Mouse (Mus musculus): ENCODE measurements around the gene Rubcn. TPM values are rescaled to one million over a fixed set of nuclear protein-coding genes. Genes with fewer than 3 reads are reported as not detected.
"Not testable (repeated sequence)": the region's sequence is repeated elsewhere in the genome, so short reads cannot be mapped to it uniquely, and the experiment has no call there.

The Rubcn gene
- polyA plus RNA-seq (2014; fragmentation: Nextera tagmentation; extraction: Ambion mirVana) = 10.6 and 11.0 TPM in 2 replicates

DNA sequence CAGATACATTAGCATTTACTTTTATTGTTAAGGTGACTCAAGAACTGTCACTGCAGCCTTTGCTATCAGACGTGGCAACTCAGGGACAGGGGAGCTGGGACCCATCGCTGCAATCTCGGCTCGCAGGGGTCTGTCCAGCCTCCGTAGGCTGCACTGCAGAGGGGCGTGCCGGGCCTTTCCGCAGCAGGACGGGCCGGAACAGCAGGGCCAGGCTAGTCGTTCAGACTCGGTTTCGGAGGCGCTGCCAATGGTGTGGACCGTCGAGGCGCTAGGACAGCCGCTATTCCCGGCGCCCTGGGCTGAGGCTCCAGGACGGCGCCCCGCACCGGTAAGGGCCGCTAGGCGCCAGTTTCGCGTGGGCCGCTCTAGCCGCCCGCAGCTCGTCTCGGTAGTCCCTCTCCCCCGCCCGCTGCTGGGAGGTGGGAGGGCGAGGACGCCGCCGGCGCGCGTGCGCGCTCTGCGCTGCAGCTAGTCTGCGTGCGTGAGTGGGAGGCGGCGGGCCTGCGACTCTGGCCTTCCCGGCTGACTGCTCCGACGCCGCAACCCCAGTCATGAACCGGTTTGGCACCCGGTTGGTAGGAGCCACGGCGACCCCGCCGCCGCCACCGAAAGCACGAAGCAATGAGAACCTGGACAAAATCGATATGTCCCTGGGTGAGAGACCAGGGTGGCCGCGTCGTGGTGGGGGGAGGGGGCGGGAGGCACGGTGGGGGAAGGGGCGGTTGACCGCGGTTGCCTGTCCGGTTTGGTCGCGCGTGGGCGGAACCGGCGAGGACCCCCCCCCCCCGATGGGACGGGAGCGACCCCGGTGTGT, at the start of gene Rubcn, which contains the start of gene Fyttd1:
Gene Rubcn (minus strand): TSS at position 424 of the 814 bp plus-strand sequence.
Gene Fyttd1 (plus strand): TSS at position 158 of the 814 bp plus-strand sequence.
- Histone ChIP-seq H3K4me2 (peak within 1 kb of the TSS; percentile 93), H3K27me3 (replicated peaks; ENCODE audit: control insufficient read depth, insufficient read depth, low read length) (no peaks in the 10 kb centered on the region), H3K9ac (ENCODE audit: low read depth, low read length) (peak within 1 kb of the TSS; percentile 84), H3K4me3 (ENCODE audit: low read depth, low read length) (peak within 1 kb of the TSS; percentile 95), H3K36me3 (ENCODE audit: control insufficient read depth, insufficient read depth, low read length) (no peaks in the 10 kb centered on the region), H3K9me3 (ENCODE audit: control insufficient read depth, low read length) (no peaks in the 10 kb centered on the region), H3K4me1 (replicated peaks; ENCODE audit: control insufficient read depth, insufficient read depth, low read length) (peaks cover 9% of the 10 kb centered on the region), H3K27ac (ENCODE audit: low read depth, low read length) (peak within 1 kb of the TSS; percentile 61)
- under 1% methylated on average over 75 of the region's 83 CpGs for WGBS
- peak; percentile 96 for ATAC-seq (replicated peaks; ENCODE audit: low FRiP score)
- DNase-seq (ENCODE audit: low spot score) = peak; percentile 93

DNA sequence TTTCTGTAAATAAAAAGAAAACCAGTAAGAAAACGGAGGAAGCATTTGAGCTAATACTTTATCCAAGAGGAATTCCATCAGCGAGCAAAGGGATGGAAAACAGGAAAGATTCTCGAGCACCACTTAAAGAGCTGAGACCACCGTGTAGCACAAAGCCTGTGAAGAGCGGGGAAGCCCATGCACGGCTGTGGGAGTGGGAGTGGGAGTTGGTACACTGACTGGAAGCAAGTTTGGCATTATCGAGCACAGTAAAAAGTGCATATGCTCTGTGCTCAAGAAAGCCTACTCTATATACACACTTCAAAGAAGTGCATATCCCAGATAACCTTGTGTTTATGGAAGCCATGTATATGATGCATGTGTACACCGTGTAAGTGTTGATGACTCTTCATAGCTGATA, 49.5 kb upstream of the Rubcn start:
- 91% methylated on average over 8 of the region's 8 CpGs for WGBS
- ATAC-seq (replicated peaks; ENCODE audit: low FRiP score) (no peak), DNase-seq (ENCODE audit: low spot score) (no peak)
- H3K4me1 ChIP-seq (replicated peaks; ENCODE audit: control insufficient read depth, insufficient read depth, low read length) = no peaks in the 10 kb centered on the region
- no peak overlapping the region for H3K27ac ChIP-seq (ENCODE audit: low read depth, low read length)
- H3K4me2 ChIP-seq = no peak overlapping the region
- no peaks in the 10 kb centered on the region for H3K9me3 ChIP-seq (ENCODE audit: control insufficient read depth, low read length)
- no peaks in the 10 kb centered on the region for H3K27me3 ChIP-seq (replicated peaks; ENCODE audit: control insufficient read depth, insufficient read depth, low read length)
- H3K36me3 ChIP-seq (ENCODE audit: control insufficient read depth, insufficient read depth, low read length) = no peaks in the 10 kb centered on the region
- no peak overlapping the region for H3K4me3 ChIP-seq (ENCODE audit: low read depth, low read length)
- no peak overlapping the region for H3K9ac ChIP-seq (ENCODE audit: low read depth, low read length)

- WGBS = 89% methylated on average over 9 of the region's 9 CpGs
- H3K36me3 ChIP-seq (ENCODE audit: control insufficient read depth, insufficient read depth, low read length); H3K9ac ChIP-seq (ENCODE audit: low read depth, low read length); H3K4me1 ChIP-seq (replicated peaks; ENCODE audit: control insufficient read depth, insufficient read depth, low read length); H3K4me2 ChIP-seq; H3K9me3 ChIP-seq (ENCODE audit: control insufficient read depth, low read length); H3K4me3 ChIP-seq (ENCODE audit: low read depth, low read length); DNase-seq (ENCODE audit: low spot score); ATAC-seq (replicated peaks; ENCODE audit: low FRiP score); H3K27ac ChIP-seq (ENCODE audit: low read depth, low read length); H3K27me3 ChIP-seq (replicated peaks; ENCODE audit: control insufficient read depth, insufficient read depth, low read length): not testable (repeated sequence)
These were observed 49.1 kb upstream of the Rubcn start for GRCm38 (mm10) chr16:32926629-32927028.

GRCm38 (mm10) chr16:32915292-32916068, 37.9 kb upstream of the Rubcn start:
- Histone ChIP-seq H3K4me1 (replicated peaks; ENCODE audit: control insufficient read depth, insufficient read depth, low read length) (peaks cover 3% of the 10 kb centered on the region), H3K4me3 (ENCODE audit: low read depth, low read length) (peak overlapping the region; percentile 98), H3K9ac (ENCODE audit: low read depth, low read length) (no peak overlapping the region), H3K4me2 (peak overlapping the region; percentile 90), H3K9me3 (ENCODE audit: control insufficient read depth, low read length) (no peaks in the 10 kb centered on the region), H3K27ac (ENCODE audit: low read depth, low read length) (no peak overlapping the region), H3K36me3 (ENCODE audit: control insufficient read depth, insufficient read depth, low read length) (no peaks in the 10 kb centered on the region), H3K27me3 (replicated peaks; ENCODE audit: control insufficient read depth, insufficient read depth, low read length) (no peaks in the 10 kb centered on the region)
- DNase-seq (ENCODE audit: low spot score) (no peak), ATAC-seq (replicated peaks; ENCODE audit: low FRiP score) (no peak)
- WGBS = 71% methylated on average over 9 of the region's 9 CpGs

GRCm38 (mm10) chr16:32913937-32914881, 36.6 kb upstream of the Rubcn start, which contains the start of gene Lrch3:
Lrch3 (plus strand) TSS chr16:32914100.
- Histone ChIP-seq H3K4me2 (peak within 1 kb of the TSS; percentile 90), H3K4me1 (replicated peaks; ENCODE audit: control insufficient read depth, insufficient read depth, low read length) (peaks cover 3% of the 10 kb centered on the region), H3K27me3 (replicated peaks; ENCODE audit: control insufficient read depth, insufficient read depth, low read length) (no peaks in the 10 kb centered on the region), H3K9me3 (ENCODE audit: control insufficient read depth, low read length) (no peaks in the 10 kb centered on the region), H3K4me3 (ENCODE audit: low read depth, low read length) (peak within 1 kb of the TSS; percentile 98), H3K27ac (ENCODE audit: low read depth, low read length) (peak within 1 kb of the TSS; percentile 71), H3K9ac (ENCODE audit: low read depth, low read length) (peak within 1 kb of the TSS; percentile 96), H3K36me3 (ENCODE audit: control insufficient read depth, insufficient read depth, low read length) (no peaks in the 10 kb centered on the region)
- under 1% methylated on average over 83 of the region's 85 CpGs for WGBS
- peak; percentile 98 for DNase-seq (ENCODE audit: low spot score)
- peak; percentile 91 for ATAC-seq (replicated peaks; ENCODE audit: low FRiP score)

- Histone ChIP-seq H3K4me1 (replicated peaks; ENCODE audit: control insufficient read depth, insufficient read depth, low read length) (peaks cover 3% of the 10 kb centered on the region), H3K4me2 (peak overlapping the region; percentile 90), H3K27ac (ENCODE audit: low read depth, low read length) (no peak overlapping the region), H3K4me3 (ENCODE audit: low read depth, low read length) (peak overlapping the region; percentile 98), H3K36me3 (ENCODE audit: control insufficient read depth, insufficient read depth, low read length) (no peaks in the 10 kb centered on the region), H3K9ac (ENCODE audit: low read depth, low read length) (no peak overlapping the region), H3K9me3 (ENCODE audit: control insufficient read depth, low read length) (no peaks in the 10 kb centered on the region), H3K27me3 (replicated peaks; ENCODE audit: control insufficient read depth, insufficient read depth, low read length) (no peaks in the 10 kb centered on the region)
- ATAC-seq (replicated peaks; ENCODE audit: low FRiP score) (no peak), DNase-seq (ENCODE audit: low spot score) (no peak)
- WGBS = 57% methylated on average over 7 of the region's 7 CpGs
These were observed 35.6 kb upstream of the Rubcn start for GRCm38 (mm10) chr16:32913212-32913611.

DNA sequence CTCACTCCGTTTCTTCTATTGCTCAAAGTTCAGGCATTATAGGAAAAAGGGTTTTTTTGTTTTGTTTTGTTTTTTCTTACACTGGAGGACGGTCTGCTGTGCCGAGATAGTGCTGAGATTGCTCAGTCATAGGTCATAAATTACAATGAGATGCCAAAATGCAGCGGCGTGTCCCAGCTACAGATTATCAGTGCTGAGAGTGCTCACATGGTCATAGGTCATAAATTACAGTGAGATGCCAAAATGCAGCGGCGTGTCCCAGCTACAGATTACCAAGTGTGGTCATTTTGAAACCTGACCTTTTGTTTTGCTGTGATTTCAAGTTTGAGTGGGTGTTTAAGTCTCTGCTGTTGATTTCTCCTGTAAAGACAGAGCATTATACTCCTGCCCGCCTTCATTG, 29.2 kb upstream of the Rubcn start:
- H3K27me3 ChIP-seq (replicated peaks; ENCODE audit: control insufficient read depth, insufficient read depth, low read length) = no peaks in the 10 kb centered on the region
- no peak for DNase-seq (ENCODE audit: low spot score)
- no peak overlapping the region for H3K4me3 ChIP-seq (ENCODE audit: low read depth, low read length)
- WGBS = 76% methylated on average over 8 of the region's 8 CpGs
- no peak overlapping the region for H3K4me2 ChIP-seq
- H3K9ac ChIP-seq (ENCODE audit: low read depth, low read length) = no peak overlapping the region
- H3K27ac ChIP-seq (ENCODE audit: low read depth, low read length) = no peak overlapping the region
- no peaks in the 10 kb centered on the region for H3K9me3 ChIP-seq (ENCODE audit: control insufficient read depth, low read length)
- no peak for ATAC-seq (replicated peaks; ENCODE audit: low FRiP score)
- no peaks in the 10 kb centered on the region for H3K4me1 ChIP-seq (replicated peaks; ENCODE audit: control insufficient read depth, insufficient read depth, low read length)
- peaks cover 6% of the 10 kb centered on the region; the same call in 1 of the 2 replicates for H3K36me3 ChIP-seq (ENCODE audit: control insufficient read depth, insufficient read depth, low read length)

DNA sequence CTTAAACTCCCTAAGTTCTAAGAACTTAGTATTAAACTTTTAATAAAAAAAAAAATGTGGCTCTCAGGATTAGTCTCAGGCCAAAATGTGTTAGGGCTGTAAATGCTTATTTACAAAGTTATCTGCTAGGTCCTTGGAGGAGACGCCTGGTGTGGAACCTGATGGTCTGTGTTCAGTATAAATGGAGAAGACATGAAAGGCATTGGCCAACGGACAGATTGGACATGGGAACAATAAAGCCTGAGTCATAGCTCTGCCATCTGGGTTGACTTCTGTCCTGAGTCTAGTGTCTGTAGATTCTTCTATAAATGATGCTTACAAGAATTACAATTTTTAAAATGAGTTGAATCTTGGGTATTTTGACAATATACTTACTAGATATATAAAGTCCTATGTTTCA, 28.6 kb upstream of the Rubcn start:
- Histone ChIP-seq H3K9ac (ENCODE audit: low read depth, low read length) (no peak overlapping the region), H3K4me3 (ENCODE audit: low read depth, low read length) (no peak overlapping the region), H3K4me2 (no peak overlapping the region), H3K27me3 (replicated peaks; ENCODE audit: control insufficient read depth, insufficient read depth, low read length) (no peaks in the 10 kb centered on the region), H3K27ac (ENCODE audit: low read depth, low read length) (no peak overlapping the region), H3K9me3 (ENCODE audit: control insufficient read depth, low read length) (no peaks in the 10 kb centered on the region), H3K4me1 (replicated peaks; ENCODE audit: control insufficient read depth, insufficient read depth, low read length) (no peaks in the 10 kb centered on the region), H3K36me3 (ENCODE audit: control insufficient read depth, insufficient read depth, low read length) (peaks cover 6% of the 10 kb centered on the region; the same call in 1 of the 2 replicates)
- ATAC-seq (replicated peaks; ENCODE audit: low FRiP score) (no peak), DNase-seq (ENCODE audit: low spot score) (no peak)
- 89% methylated on average over 2 of the region's 2 CpGs for WGBS
